Mouse (Mus musculus) MEL (cell line): ENCODE measurements around the gene Gm12166. TPM values are rescaled to one million over a fixed set of nuclear protein-coding genes. Genes with fewer than 3 reads are reported as not detected.
"Not testable (repeated sequence)": the region's sequence is repeated elsewhere in the genome, so short reads cannot be mapped to it uniquely, and the experiment has no call there.

Experiments used
- DNase-seq: peaks from one replicate; pipeline ENCODE4 v3.0.0; 2011; ENCODE audit warnings: low read depth, low spot score
- H3K27ac ChIP-seq: 2 replicates; pipeline ENCODE4 v1.5.1; 2012; ENCODE audit warnings: low read depth, mild to moderate bottlenecking, control low read depth, low read length, moderate library complexity; ENCODE audit not compliant: control insufficient read depth
- H3K27me3 ChIP-seq, 2 experiments: fragments of 150-350 bp in 1 of 2; sonication (generic) in 1 of 2; 2 replicates each; pipeline ENCODE4 v1.6.1; 2012; ENCODE audit warnings: low read length in 2 of 2, mild to moderate bottlenecking in 2 of 2, improper control_type of control experiment in 1 of 2, moderate library complexity in 1 of 2; ENCODE audit not compliant: insufficient read depth in 2 of 2, control insufficient read depth in 1 of 2
- H3K36me3 ChIP-seq, 2 experiments: 2 replicates each; pipeline ENCODE4 v1.6.1; 2012 to 2014; ENCODE audit warnings: low read length in 2 of 2, improper control_type of control experiment in 1 of 2, inconsistent platforms in 1 of 2, mild to moderate bottlenecking in 1 of 2; ENCODE audit not compliant: insufficient read depth in 2 of 2, control insufficient read depth in 1 of 2
- H3K4me1 ChIP-seq, 2 experiments: fragments of 150-350 bp in 1 of 2; sonication (generic) in 1 of 2; 2 replicates each; pipeline ENCODE4 v1.6.1; 2012; ENCODE audit warnings: low read length in 2 of 2, improper control_type of control experiment in 1 of 2, mild to moderate bottlenecking in 1 of 2; ENCODE audit not compliant: insufficient read depth in 2 of 2, control insufficient read depth in 1 of 2
- H3K4me3 ChIP-seq, 2 experiments: fragments of 150-350 bp in 1 of 2; sonication (generic) in 1 of 2; 2 replicates each; pipeline ENCODE4 v1.5.1; 2012; ENCODE audit warnings: low read depth in 2 of 2, low read length in 2 of 2, mild to moderate bottlenecking in 2 of 2, moderate library complexity in 2 of 2, control low read depth in 1 of 2, improper control_type of control experiment in 1 of 2; ENCODE audit not compliant: control insufficient read depth in 1 of 2, insufficient read depth in 1 of 2
- H3K79me2 ChIP-seq: 2 replicates; pipeline ENCODE4 v1.6.1; 2012; ENCODE audit warnings: mild to moderate bottlenecking, low read length, moderate library complexity; ENCODE audit not compliant: control insufficient read depth, poor library complexity, insufficient read depth
- H3K9ac ChIP-seq: 2 replicates; pipeline ENCODE4 v1.6.1; 2012; ENCODE audit warnings: low read depth, mild to moderate bottlenecking, control low read depth, low read length, moderate library complexity; ENCODE audit not compliant: control insufficient read depth, poor library complexity, severe bottlenecking
- H3K9me3 ChIP-seq: fragments of 150-350 bp; sonication (generic); replicated peaks from 2 replicates; pipeline ENCODE4 v1.6.1; 2012; ENCODE audit warnings: mild to moderate bottlenecking, low read length, improper control_type of control experiment, moderate library complexity; ENCODE audit not compliant: insufficient read depth
- BHLHE40 ChIP-seq: IDR thresholded peaks from 2 replicates; pipeline ENCODE4 v1.6.1; 2012; ENCODE audit warnings: low read depth, mild to moderate bottlenecking, inconsistent platforms, low read length, improper control_type of control experiment, borderline replicate concordance
- E2F4 ChIP-seq: IDR thresholded peaks from 2 replicates; pipeline ENCODE4 v1.6.1; 2011; ENCODE audit warnings: low read depth, low read length, improper control_type of control experiment, borderline replicate concordance
- ETS1 ChIP-seq: IDR thresholded peaks from 2 replicates; pipeline ENCODE4 v1.6.1; 2012; ENCODE audit warnings: low read depth, mild to moderate bottlenecking, inconsistent platforms, low read length, improper control_type of control experiment, moderate library complexity
- GATA1 ChIP-seq: IDR thresholded peaks from 2 replicates; pipeline ENCODE4 v1.6.1; 2011; ENCODE audit warnings: low read depth, low read length, improper control_type of control experiment
- MAX ChIP-seq: IDR thresholded peaks from 2 replicates; pipeline ENCODE4 v1.6.1; 2011; ENCODE audit warnings: low read length, improper control_type of control experiment
- MAZ ChIP-seq: IDR thresholded peaks from 2 replicates; pipeline ENCODE4 v1.6.1; 2012; ENCODE audit warnings: low read depth, mild to moderate bottlenecking, inconsistent platforms, low read length, improper control_type of control experiment
- MEF2A ChIP-seq: IDR thresholded peaks from 2 replicates; pipeline ENCODE4 v1.6.1; 2014; ENCODE audit warnings: low read depth, mild to moderate bottlenecking, inconsistent platforms, low read length, improper control_type of control experiment; ENCODE audit not compliant: poor library complexity, insufficient replicate concordance, severe bottlenecking; ENCODE audit errors: extremely low read depth
- MXI1 ChIP-seq: IDR thresholded peaks from 2 replicates; pipeline ENCODE4 v1.6.1; 2011; ENCODE audit warnings: mild to moderate bottlenecking, low read depth, low read length, improper control_type of control experiment
- MYC ChIP-seq: IDR thresholded peaks from 2 replicates; pipeline ENCODE4 v1.6.1; 2011; ENCODE audit warnings: low read depth, mild to moderate bottlenecking, low read length, improper control_type of control experiment, moderate library complexity
- NRF1 ChIP-seq: IDR thresholded peaks from 2 replicates; pipeline ENCODE4 v1.6.1; 2014; ENCODE audit warnings: low read depth, mild to moderate bottlenecking, inconsistent platforms, low read length, improper control_type of control experiment, moderate library complexity; ENCODE audit not compliant: poor library complexity, insufficient read depth, severe bottlenecking
- POLR2A ChIP-seq, 2 experiments: IDR thresholded peaks; 2 replicates each; pipeline ENCODE4 v1.6.1; 2011 to 2012; ENCODE audit warnings: low read length in 2 of 2, mild to moderate bottlenecking in 2 of 2, control low read depth in 1 of 2, improper control_type of control experiment in 1 of 2, low read depth in 1 of 2, moderate library complexity in 1 of 2; ENCODE audit not compliant: control insufficient read depth in 1 of 2, insufficient read depth in 1 of 2, poor library complexity in 1 of 2
- RCOR1 ChIP-seq: IDR thresholded peaks from 2 replicates; pipeline ENCODE4 v1.6.1; 2012; ENCODE audit warnings: low read depth, mild to moderate bottlenecking, inconsistent platforms, low read length, improper control_type of control experiment
- SIN3A ChIP-seq: IDR thresholded peaks from 2 replicates; pipeline ENCODE4 v1.6.1; 2012; ENCODE audit warnings: low read length, improper control_type of control experiment, inconsistent platforms
- TBP ChIP-seq: IDR thresholded peaks from 2 replicates; pipeline ENCODE4 v1.8.0; 2011; ENCODE audit warnings: low read depth, low read length, improper control_type of control experiment
- UBTF ChIP-seq: IDR thresholded peaks from 2 replicates; pipeline ENCODE4 v1.6.1; 2012; ENCODE audit warnings: low read depth, mild to moderate bottlenecking, inconsistent platforms, low read length, improper control_type of control experiment, moderate library complexity, borderline replicate concordance; ENCODE audit not compliant: insufficient read depth
- USF1 ChIP-seq: IDR thresholded peaks from 2 replicates; pipeline ENCODE4 v1.6.1; 2014; ENCODE audit warnings: low read depth, mild to moderate bottlenecking, inconsistent platforms, low read length, improper control_type of control experiment, moderate library complexity
- USF2 ChIP-seq, 2 experiments: IDR thresholded peaks; 2 replicates each; pipeline ENCODE4 v1.6.1; 2011 to 2012; ENCODE audit warnings: improper control_type of control experiment in 2 of 2, low read length in 2 of 2, borderline replicate concordance in 1 of 2, inconsistent platforms in 1 of 2, low read depth in 1 of 2, mild to moderate bottlenecking in 1 of 2; ENCODE audit not compliant: insufficient read depth in 1 of 2
- ZKSCAN1 ChIP-seq: IDR thresholded peaks from 2 replicates; pipeline ENCODE4 v1.6.1; 2012; ENCODE audit warnings: low read depth, mild to moderate bottlenecking, inconsistent platforms, low read length, improper control_type of control experiment, moderate library complexity
- ZMIZ1 ChIP-seq: IDR thresholded peaks from 2 replicates; pipeline ENCODE4 v1.6.1; 2012; ENCODE audit warnings: low read depth, mild to moderate bottlenecking, inconsistent platforms, low read length, improper control_type of control experiment, moderate library complexity
- ZNF384 ChIP-seq: IDR thresholded peaks from 2 replicates; pipeline ENCODE4 v1.6.1; 2012; ENCODE audit warnings: low read depth, mild to moderate bottlenecking, inconsistent platforms, low read length, improper control_type of control experiment
- polyA plus RNA-seq, 2 experiments: library from polyadenylated mRNA; stranded (reverse) in 1 of 2; unstranded in 1 of 2; fragments of >175 nt in 1 of 2; fragments of >200 nt in 1 of 2; gene quantifications; 2 replicates each; pipeline versions ENCODE4 v1.2.1 to v1.2.4; 2012; ENCODE audit warnings: low replicate concordance in 2 of 2, low read depth in 1 of 2; ENCODE audit not compliant: insufficient read length in 2 of 2, insufficient read depth in 1 of 2, missing spikeins in 1 of 2
- total RNA-seq: library from RNA; depleted of rRNA; stranded (reverse); fragments of 300-350 nt; gene quantifications from 2 replicates; pipeline ENCODE4 v1.2.3, GENCODE M21; 2012

Gene Gm12166
- total and polyA plus RNA-seq, 3 experiments, result 4.1 to 6.8 TPM; not detected in 1

DNA sequence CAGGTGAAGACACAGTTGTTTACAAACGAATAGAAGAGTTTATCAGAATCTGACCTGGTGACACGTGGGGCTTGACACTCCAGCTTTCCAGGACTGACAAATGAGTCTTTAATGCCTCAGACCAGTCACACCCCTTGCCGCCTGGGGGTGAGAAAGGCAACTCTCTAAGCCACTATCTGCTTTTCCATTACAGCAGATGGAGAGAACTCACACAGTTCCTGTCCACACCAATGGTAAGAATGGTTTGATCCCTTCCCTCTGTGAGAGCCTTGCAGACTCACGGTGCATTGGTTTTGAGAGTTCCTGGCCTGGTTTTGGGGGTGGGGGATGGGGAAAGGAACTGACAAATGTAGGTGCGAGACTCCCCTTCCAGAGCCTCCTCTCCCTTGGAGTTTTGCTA lies 2.2 kb upstream of the Gm12166 start:
- no peaks in the 10 kb centered on the region for H3K36me3 ChIP-seq
- H3K79me2 ChIP-seq, result no peaks in the 10 kb centered on the region
- H3K9me3 ChIP-seq, result no peaks in the 10 kb centered on the region
- H3K27ac ChIP-seq, result no peak overlapping the region
- 0 out of 4 replicates have a peak, but pooled peaks cover 0 to 2% of the 10 kb centered on the region in 2 experiments for H3K27me3 ChIP-seq
- no peak overlapping the region for H3K4me3 ChIP-seq
- H3K9ac ChIP-seq, result no peak overlapping the region
- H3K4me1 ChIP-seq, result no peaks in the 10 kb centered on the region
- no peak for TF ChIP-seq MXI1
- TF ChIP-seq NRF1, result no peak
- no peak for TF ChIP-seq ZMIZ1
- TF ChIP-seq GATA1, result no peak
- TF ChIP-seq SIN3A, result no peak
- no peak for TF ChIP-seq MYC
- no peak for TF ChIP-seq MAX
- TF ChIP-seq ZKSCAN1, result no peak
- no peak for TF ChIP-seq BHLHE40
- no peak for TF ChIP-seq RCOR1
- TF ChIP-seq ETS1, result no peak
- TF ChIP-seq POLR2A (IDR thresholded peaks at IDR 0.05; ENCODE audit: control insufficient read depth in 1 of 2, insufficient read depth in 1 of 2, low read depth in 1 of 2, low read length in 2 of 2, poor library complexity in 1 of 2), result no peak
- DNase-seq, result no peak

DNA sequence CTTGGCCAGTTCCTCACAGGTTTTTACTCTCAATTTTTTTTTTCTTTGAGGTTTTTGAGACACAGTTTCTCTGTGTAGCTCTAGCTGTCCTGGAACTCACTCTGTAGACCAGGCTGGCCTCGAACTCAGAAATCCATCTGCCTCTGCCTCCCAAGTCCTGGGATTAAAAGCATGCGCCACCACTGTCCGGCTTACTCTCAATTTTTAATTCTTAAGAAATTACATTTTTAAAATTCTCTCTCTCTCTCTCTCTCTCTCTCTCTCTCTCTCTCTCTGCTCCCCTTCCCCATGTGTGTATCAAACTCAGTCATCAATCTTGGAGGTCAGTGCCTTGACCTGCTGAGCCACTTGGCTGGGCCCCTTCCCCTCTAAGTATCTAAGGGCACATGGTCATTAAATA lies 1.3 kb upstream of the Gm12166 start:
- H3K79me2 ChIP-seq, result not testable (repeated sequence)

DNA sequence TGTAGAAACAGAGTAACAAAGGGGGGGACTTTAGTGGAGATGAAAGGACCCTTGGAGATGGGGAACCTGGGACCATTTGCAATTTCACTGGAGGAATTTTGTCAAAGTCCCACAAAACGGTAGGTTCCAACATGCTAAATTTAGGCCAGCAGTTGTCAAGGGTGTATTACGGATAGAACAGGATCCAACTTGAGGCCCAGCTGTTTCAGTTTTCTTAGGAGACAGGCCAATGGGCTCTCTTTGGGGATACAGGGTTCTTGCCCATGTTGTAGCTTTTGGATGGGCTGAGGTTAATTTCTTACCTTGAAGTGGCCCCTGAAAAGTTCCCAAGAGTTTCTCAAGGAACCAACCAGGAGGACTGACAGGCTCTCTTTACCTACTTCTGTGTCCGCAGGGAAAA lies 4.9 kb downstream of the Gm12166 start:
- no peak for DNase-seq
- Histone ChIP-seq H3K4me3 (no peak overlapping the region), H3K79me2 (no peaks in the 10 kb centered on the region), H3K9ac (no peak overlapping the region), H3K27ac (no peak overlapping the region), H3K36me3 (no peaks in the 10 kb centered on the region), H3K4me1 (no peaks in the 10 kb centered on the region), H3K27me3 (0 out of 4 replicates have a peak, but pooled peaks cover 0 to 2% of the 10 kb centered on the region in 2 experiments), H3K9me3 (no peaks in the 10 kb centered on the region)
- TF ChIP-seq GATA1 (no peak), MAZ (no peak), MYC (no peak), USF2 (IDR thresholded peaks at IDR 0.05; ENCODE audit: borderline replicate concordance in 1 of 2, insufficient read depth in 1 of 2, low read depth in 1 of 2, low read length in 2 of 2) (no peak), MAX (no peak), RCOR1 (no peak), USF1 (no peak), TBP (no peak), NRF1 (no peak), E2F4 (no peak), MEF2A (no peak), ZNF384 (no peak), ZKSCAN1 (no peak), UBTF (no peak)

More for the DNA sequence above, 1.3 kb upstream of the Gm12166 start:
- H3K27ac ChIP-seq, H3K4me3 ChIP-seq, H3K36me3 ChIP-seq, H3K9ac ChIP-seq, DNase-seq, H3K27me3 ChIP-seq, H3K4me1 ChIP-seq, H3K9me3 ChIP-seq: not testable (repeated sequence)
